Mouse (Mus musculus) thymus, postnatal 0 days (tissue): Measurements from ENCODE around the gene Dph6. TPM values are rescaled to one million over a fixed set of nuclear protein-coding genes. Genes with fewer than 3 reads are reported as not detected.
"Not testable (repeated sequence)": the region's sequence is repeated elsewhere in the genome, so short reads cannot be mapped to it uniquely, and the experiment has no call there.

Experiments
- DNase-seq: peaks from one replicate; pipeline ENCODE4 v3.0.0-alpha.2; 2015; ENCODE audit warnings: low spot score
- polyA plus RNA-seq: library from polyadenylated mRNA; unstranded; fragments of >200 nt; fragmentation: Nextera tagmentation; extraction: Ambion mirVana; gene quantifications from 2 replicates; pipeline ENCODE4 v1.2.1, GENCODE M21; 2015

Gene Dph6
- polyA plus RNA-seq: 15.6 and 22.1 TPM in 2 replicates

DNA sequence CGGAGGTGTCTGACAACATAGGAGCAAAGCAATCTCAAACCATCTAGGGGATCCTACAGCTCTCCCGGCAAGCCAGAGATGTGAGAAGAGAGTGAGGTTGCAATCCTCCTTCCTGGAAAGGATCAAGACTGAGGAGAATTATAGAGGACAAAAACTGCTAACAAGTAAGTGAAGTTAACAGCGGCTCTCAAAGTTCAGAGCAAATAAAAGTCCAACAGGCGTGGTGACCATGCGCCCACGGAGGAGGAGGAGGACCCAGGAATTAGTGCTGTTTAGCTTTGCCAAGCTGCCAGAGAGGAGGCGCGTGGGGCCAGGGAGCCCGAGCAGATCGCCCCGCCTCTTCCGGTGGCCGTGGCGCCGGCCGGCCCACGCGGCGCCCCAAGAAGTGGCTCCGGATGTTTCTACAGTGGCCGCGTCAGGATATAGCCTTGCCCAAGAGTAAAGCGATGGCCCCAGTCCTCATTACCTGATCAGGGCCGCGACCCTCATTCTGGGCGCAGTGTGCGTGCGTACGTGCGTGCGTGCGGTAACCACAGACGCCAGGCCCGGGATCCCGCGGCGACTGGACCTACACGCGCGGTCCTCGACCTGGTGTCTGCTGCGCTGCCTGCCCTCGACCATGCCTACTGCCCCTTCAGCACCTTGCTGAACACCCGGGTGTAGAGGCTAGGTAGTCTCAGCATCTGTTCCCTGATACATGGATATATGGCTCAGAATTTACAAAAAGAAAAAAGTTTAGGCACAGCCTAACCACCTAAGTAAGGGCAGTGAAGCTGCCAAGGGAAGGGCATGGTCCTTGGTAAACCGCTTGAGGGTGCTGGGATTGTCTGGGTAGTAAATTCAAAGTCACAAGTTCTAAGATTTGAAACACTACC, at the start of gene Dph6:
Gene Dph6 (minus strand): TSS at position 600 of the 875 bp plus-strand sequence.
- DNase-seq: peak; percentile 79

DNA sequence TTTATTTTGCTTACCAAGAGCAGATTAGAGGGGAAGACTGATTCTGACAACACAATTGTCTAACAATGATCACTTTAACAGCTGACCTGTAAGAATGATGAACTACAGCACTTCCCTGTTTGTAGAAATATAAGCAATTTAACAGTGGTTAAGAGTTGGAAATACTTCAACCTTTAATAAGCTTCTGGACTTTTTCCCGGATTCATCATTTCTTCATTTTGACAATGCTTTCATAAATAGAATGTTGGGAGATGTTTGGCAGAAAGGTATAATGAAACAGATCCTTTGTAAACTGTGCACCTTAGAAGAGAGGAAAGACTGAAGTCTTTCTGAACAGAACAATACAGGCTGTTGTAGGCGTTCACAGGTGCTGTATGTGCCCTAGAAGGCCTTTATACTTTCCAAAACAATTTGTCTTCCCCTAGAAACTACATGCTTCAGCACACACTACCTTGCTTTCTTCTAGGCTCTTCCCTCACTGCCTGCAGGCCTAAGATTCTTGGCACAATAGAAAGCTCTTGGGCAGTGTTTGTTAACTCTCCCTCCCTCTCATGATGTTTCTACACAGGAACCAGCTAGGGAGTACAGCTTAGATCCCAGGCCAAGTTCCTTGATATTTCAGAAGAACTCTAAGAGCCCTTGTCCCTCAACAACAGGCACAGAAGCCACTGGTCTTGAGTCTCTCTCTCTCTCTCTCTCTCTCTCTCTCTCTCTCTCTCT, 46.4 kb upstream of the Dph6 start:
- no peak for DNase-seq

GRCm38 (mm10) chr2:114691607-114692006, 36.8 kb upstream of the Dph6 start:
- DNase-seq: no peak

DNA sequence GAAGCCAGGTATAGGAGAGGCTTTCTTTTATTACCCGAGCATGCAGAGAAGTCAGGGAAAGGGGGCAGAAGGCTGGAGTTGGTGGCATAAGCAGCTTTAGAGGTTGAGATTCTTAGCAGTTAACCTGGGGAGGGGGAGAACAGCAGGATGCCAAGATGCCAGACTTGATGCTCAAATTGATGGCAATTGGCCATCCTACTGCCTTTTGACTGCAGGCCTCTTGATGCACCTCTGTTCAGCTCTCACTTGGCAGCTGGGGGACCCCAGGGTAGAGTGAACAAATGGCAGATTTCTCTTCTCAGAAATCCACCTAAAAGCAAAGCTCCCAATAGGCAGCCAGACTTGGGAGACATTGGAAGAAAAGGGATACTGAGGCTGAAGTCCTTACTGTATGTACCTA, 32.7 kb upstream of the Dph6 start:
- DNase-seq: no peak

GRCm38 (mm10) chr2:114687081-114687480, 32.3 kb upstream of the Dph6 start:
- DNase-seq: no peak

DNA sequence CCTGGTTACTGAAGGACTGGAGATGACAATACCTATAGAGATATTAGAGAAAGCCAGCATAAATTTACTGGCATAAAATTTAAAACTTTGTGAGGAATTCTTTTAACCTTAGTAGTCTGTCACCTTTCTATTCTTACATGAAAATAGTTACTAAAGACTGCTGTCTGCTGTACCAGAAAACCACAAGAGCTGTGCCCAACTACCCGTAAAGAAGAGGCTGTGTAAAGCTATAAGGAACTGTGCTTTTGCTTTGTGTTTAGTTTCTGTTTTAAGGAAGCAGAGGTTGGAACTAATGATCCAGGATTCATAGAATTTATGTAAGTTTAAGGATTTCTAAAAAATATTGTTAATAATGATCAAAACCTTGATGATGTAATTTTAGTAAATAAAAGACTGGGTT, 19.1 kb upstream of the Dph6 start:
- DNase-seq: no peak

DNA sequence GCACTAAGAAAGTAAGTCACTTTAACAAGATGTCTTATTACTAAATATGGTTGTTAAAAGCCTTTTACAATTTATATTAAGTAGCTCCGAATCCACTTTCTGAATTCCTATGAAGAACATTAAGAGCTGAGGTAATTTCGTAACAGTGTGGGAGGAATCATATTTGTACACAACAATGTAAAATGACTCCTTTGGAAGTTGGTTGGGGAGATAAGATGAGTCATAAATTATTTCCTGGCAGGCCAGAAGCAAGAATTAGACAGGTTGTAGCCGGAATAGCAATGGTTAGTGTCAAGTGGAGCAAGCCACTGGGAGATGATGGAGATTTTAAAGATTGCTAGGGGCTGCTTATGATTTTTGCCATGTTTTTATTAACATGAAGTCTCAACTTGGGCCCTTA, 16.2 kb upstream of the Dph6 start:
- DNase-seq: no peak

- DNase-seq: no peak
Observed at GRCm38 (mm10) chr2:114658954-114659353, 4.2 kb upstream of the Dph6 start.

GRCm38 (mm10) chr2:114646240-114646639, 8.5 kb downstream of the Dph6 start:
- no peak for DNase-seq

DNA sequence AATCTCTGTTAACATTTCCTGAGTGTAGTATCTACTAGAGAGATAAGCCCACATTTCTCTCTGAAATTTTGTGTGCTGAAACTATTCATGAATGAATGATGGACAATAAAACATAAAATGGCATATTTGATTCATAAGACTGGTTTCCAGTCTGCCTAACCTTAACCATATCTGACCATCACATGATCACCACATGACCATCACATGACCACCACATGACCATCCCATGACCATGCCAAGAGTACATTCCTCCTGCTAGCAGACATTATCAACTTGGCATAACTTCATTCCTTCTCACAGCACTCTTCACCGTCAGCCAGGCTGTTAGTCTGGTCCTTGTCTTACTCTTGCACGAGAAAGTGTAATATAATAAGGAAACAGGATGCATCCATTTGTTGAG, 10.9 kb downstream of the Dph6 start:
- no peak for DNase-seq

DNA sequence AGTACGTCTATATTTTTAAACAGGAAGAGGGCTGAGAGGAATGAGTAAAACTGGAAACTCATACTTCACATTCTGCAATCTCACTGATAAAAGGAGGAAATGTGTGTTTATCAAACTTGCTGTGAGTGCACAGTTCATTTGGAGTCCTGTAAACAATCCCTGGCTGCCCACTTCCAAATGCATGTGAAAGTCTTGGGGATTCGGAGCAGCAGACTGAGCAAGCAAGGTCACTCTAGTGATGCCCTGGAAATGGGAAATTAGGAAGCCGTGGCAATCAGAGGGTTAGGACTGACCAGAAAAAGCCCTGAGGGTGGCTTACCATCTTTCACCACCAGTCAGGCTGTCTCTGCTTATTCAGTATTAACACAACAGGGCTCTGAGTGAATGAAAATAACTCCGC, 30.1 kb downstream of the Dph6 start:
- no peak for DNase-seq

DNA sequence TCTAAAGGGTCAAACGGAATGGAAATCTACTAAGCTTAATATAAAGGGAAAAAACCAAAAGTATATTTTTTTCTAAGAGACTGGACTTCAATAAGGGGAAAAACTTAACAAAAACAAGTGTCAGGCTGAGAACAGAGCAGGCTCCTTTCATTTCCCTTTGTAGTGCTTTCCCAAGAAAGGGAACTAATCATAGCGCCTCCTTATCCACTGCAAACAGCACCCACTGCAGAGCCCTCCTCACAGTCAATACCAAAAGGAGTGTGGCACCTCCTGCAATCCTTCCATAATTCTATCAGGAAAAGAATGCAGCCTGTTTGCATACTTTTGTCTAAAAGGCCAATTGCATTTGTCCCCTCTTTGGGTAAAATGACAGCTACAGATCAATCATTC, 32.2 kb downstream of the Dph6 start:
- DNase-seq: no peak

DNA sequence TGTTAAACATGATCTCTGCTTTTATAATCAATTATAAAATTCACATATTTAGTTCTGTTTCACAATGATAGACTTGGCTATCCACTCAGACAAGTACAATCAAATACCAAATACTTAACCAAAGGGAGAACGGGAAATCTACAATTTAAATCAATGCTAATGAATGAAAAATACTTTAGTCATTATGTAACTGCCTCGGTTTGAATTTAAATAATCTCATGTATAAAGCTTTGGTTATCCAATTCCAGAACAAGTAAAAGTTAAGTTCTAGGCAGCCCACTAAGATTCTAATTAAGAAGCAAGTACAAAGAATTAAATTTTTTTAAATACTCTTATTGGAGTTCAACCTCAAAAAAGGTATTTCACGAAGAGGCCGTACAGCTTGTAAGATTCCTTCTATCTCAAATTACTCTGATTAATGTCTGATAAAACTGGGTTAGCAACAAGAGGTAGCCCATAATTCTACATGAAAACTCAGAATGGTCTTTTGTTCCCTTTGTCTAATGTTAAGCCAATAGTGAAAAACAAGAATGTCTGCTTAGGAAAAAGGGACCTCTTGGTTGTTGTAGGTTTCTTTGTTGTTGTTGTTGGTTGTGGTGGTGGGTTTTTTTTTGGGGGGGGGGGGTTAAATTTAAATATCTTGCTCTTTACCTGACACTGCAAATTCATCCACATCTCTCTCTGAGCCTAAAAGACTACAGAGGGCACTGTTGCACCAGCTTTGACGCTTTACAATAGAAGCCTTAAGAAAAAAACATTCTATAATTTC, 32.8 kb downstream of the Dph6 start:
- DNase-seq: no peak

DNA sequence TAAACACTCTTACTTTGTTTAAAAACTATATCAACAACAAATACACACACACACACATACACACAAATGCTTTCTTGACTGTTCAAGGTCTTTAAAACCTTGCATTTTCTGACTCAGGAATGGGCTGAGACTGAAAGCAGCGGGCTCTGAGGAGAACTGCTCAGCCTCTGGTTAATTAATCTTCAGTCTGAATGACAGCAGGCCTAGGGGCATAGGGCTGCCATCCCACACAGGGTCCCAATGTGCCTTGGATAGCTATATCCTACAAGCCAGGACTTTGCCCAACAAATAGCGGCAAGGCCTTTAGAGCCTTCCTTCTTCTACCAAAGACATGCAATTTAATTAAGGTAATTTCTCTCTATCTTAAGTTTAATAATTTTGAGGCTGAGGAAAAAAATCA, 43.2 kb downstream of the Dph6 start:
- no peak for DNase-seq

DNA sequence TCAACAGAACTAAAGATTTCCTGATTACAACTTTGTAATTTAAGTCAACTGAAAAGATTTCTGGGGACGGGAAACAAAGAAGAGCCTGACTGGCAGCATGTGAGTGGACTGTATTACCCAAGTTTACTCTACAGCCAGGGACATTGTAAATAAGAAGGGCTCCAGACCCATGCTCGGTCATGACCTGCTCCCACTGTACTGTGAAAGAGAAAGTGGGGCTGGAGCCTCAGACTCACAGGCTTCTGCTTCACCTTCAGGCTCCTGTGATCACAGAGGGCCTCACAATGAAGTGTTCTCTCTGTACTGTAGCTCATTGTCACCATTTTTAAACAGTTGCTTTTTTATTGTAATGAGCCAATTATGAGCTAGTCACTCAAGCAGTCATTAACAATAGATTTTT, 44.7 kb downstream of the Dph6 start:
- DNase-seq: no peak

GRCm38 (mm10) chr2:114605202-114605601, 49.6 kb downstream of the Dph6 start:
- DNase-seq: not testable (repeated sequence)

DNA sequence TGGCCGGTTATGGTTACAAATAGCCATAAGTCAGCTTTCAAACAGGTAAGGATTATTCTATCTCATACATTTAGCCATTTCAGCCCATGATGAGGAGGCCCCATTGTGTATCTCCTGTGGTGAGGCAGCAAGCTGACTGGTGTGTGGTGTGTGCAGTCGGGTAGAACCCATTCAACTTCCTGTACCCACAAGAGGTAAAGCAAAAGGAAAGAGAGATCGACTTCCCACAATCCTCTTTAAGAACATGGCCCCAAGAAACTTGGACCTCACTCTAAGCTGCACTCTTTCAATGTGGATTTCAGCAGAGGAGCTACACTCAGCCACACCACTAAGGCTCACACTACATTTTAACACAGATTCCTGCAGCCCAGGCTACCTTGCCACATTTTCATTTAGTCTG, 53.6 kb downstream of the Dph6 start:
- no peak for DNase-seq

DNA sequence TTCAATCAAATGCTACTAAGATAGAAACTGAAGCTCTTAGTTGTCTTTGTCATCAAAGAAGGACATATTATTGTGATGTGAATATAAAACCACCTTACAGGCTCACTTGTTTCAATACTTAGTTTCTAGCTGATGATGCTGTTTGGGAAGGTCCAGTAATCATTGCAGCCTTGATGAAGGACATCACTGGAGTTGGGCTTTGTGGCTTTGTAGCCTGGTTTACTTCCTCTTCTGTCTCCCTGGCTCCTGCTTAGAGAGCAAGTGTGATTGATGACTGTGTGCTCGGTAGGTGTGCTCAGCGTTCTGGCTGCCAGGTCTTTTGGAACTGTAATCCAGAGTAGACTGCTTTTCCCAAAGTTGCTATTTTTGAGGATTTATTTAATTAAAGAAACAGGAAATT, 55.0 kb downstream of the Dph6 start:
- no peak for DNase-seq

DNA sequence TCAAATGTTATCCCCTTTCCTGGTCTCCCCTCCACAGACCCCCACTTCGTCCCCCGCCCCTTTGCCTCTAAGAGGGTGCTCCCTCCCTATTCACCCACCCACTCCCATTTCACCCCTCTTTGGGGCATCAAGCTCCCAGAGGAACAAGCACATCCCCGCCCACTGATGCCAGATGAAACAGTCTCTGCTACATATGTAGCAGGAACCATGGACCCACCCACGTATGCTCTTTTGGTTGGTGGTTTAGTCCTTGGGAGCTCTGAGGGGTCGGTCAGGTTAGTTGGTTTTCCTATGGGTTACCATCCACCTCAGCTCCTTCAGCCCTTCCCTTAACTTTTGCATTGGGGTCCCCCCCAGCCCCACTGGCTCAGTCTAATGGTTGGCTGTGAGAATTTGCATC, 61.4 kb downstream of the Dph6 start:
- DNase-seq: no peak

GRCm38 (mm10) chr2:114580714-114581113, 74.0 kb downstream of the Dph6 start:
- no peak for DNase-seq

GRCm38 (mm10) chr2:114543000-114543622, 111.7 kb downstream of the Dph6 start:
- DNase-seq: no peak
